ENCODE assay signal across 9 mouse cellular contexts in the genomic region with DNA sequence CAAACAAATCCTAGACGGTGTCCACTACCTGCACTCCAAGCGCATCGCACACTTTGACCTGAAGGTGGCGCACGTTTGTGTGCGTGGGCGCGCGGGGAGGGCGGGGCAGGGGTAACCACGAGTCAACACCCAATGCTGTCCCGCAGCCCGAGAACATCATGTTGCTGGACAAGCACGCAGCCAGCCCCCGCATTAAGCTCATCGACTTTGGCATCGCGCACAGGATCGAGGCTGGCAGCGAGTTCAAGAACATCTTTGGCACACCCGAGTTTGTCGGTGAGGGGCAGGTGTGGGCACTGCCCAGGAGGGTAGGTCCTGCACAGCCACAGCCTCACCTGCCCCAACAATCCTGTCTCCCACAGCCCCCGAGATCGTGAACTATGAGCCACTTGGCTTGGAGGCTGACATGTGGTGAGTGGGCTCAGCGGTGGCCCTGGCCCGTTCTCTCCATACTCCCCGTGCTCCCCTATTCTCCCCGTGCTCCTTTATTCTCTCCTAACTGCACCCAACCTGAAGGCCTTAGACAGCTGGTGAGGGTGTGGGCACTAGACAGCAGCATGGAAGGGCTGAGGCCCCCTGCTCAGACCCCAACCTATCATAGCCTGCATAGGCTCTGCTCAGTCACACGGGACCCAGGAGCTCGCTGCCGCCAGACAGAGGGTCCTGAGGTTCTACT. TPM values are rescaled to one million over a fixed set of nuclear protein-coding genes. Genes with fewer than 3 reads are reported as not detected.
A peak's percentile ranks its signal among the peaks of the same experiment; 100 is the strongest.
DNase-seq lines count a peak whose midpoint lies in the region; ATAC-seq and TF ChIP-seq lines count a peak whose summit lies in the region.
"Had no signal": no experiment of that assay in that cellular context is flagged by ENCODE, and none has a peak within 500 bp of the region (broad histone marks: within the 10 kb centered on the region; RNA-seq: fewer than 3 reads in every experiment).

No protein-coding gene starts in this region.

- in situ Hi-C loops in ES-E14 (cut with MboI; ENCODE audit: low sequenced_read_pairs in 2 of 2, unreplicated experiment in 2 of 2): no loop called here

- peak overlapping the region; percentile 57; the same call in 1 of the 2 replicates for H3K9ac ChIP-seq in ES-E14 (ENCODE audit: insufficient read depth, low read depth, low read length, poor library complexity, severe bottlenecking)
- no peak overlapping the region for H3K9ac ChIP-seq in forebrain, embryonic 16.5 days (replicated peaks; ENCODE audit: low read depth, low read length)

- no peak for ATAC-seq in forebrain, embryonic 16.5 days

- peaks cover 16% of the 10 kb centered on the region for H3K27me3 ChIP-seq in forebrain, embryonic 16.5 days (replicated peaks; ENCODE audit: control insufficient read depth, insufficient read depth, low read length)

- no peak overlapping the region for H3K27ac ChIP-seq in ES-E14 (ENCODE audit: insufficient read depth, low read depth, low read length, poor library complexity, severe bottlenecking)
- H3K27ac ChIP-seq in cortical plate, adult 2 months (ENCODE audit: insufficient read depth, low read length): no peak overlapping the region
- no peak overlapping the region for H3K27ac ChIP-seq in forebrain, embryonic 16.5 days (ENCODE audit: low read length)

- TF ChIP-seq CTCF in cortical plate, adult 2 months (IDR thresholded peaks at IDR 0.05; ENCODE audit: extremely low read depth, insufficient read depth, low read length): 0 out of 2 replicates have a peak, but pooled peaks have one; percentile 20

- DNase-seq in kidney, adult 11 months: peak; percentile 29
- no peak for DNase-seq in kidney, adult 9 months
- DNase-seq in ES-E14 (ENCODE audit: low read depth, low spot score): no peak
- DNase-seq in lung, postnatal 36 days: peak; percentile 54
- no peak for DNase-seq in layer of hippocampus, adult 9-11 months

- H3K4me1 ChIP-seq in ES-E14 (ENCODE audit: control insufficient read depth in 2 of 2, insufficient read depth in 2 of 2, low read length in 2 of 2, poor library complexity in 1 of 2): peaks cover 2 to 23% of the 10 kb centered on the region in 2 experiments; a peak in 3 of 4 replicates
- 0 out of 2 replicates have a peak, but pooled peaks cover 2% of the 10 kb centered on the region for H3K4me1 ChIP-seq in cortical plate, adult 2 months (ENCODE audit: control insufficient read depth, insufficient read depth, low read length)
- H3K4me1 ChIP-seq in forebrain, embryonic 16.5 days (replicated peaks; ENCODE audit: control insufficient read depth, insufficient read depth, low read length): peaks cover 12% of the 10 kb centered on the region

- peak overlapping the region; percentile 20 to 46 for H3K4me3 ChIP-seq in ES-E14 (ENCODE audit: insufficient read depth in 1 of 2, low read depth in 1 of 2, low read length in 2 of 2, poor library complexity in 1 of 2, severe bottlenecking in 1 of 2)
- no peak overlapping the region for H3K4me3 ChIP-seq in cortical plate, adult 2 months (ENCODE audit: insufficient read depth, low read length)
- H3K4me3 ChIP-seq in forebrain, embryonic 16.5 days (replicated peaks; ENCODE audit: low read length): no peak overlapping the region

- H3K4me2 ChIP-seq in forebrain, embryonic 16.5 days (ENCODE audit: low read length): no peak overlapping the region

- peaks cover 10% of the 10 kb centered on the region for H3K36me3 ChIP-seq in ES-E14 (ENCODE audit: control insufficient read depth, insufficient read depth, low read length, poor library complexity, severe bottlenecking)
- peaks cover 3% of the 10 kb centered on the region; the same call in 1 of the 2 replicates for H3K36me3 ChIP-seq in forebrain, embryonic 16.5 days (ENCODE audit: control insufficient read depth, insufficient read depth)

- WGBS in forebrain, embryonic 16.5 days: 69% methylated on average over 31 of the region's 31 CpGs

- H3K9me3 ChIP-seq in ES-E14 (ENCODE audit: control insufficient read depth, insufficient read depth, low read depth, low read length): no peaks in the 10 kb centered on the region
- no peaks in the 10 kb centered on the region for H3K9me3 ChIP-seq in forebrain, embryonic 16.5 days (ENCODE audit: control insufficient read depth, low read length)

- TF ChIP-seq POLR2A in cortical plate, adult 2 months (IDR thresholded peaks at IDR 0.05; ENCODE audit: extremely low read depth, insufficient read depth, low read length): no peak

TF ChIP-seq in ES-E14, 5 proteins besides CTCF, POLR2A, EP300 and RAD21:
- TF ChIP-seq ZC3H11A (IDR thresholded peaks at IDR 0.05; ENCODE audit: borderline replicate concordance, low read depth, low read length): no peak
- no peak for TF ChIP-seq HCFC1 (IDR thresholded peaks at IDR 0.05; ENCODE audit: borderline replicate concordance, insufficient read depth, low read length)
- no peak for TF ChIP-seq MAFK (IDR thresholded peaks at IDR 0.05; ENCODE audit: insufficient read depth, low read depth, low read length)
- TF ChIP-seq ZNF384 (IDR thresholded peaks at IDR 0.05; ENCODE audit: low read depth, low read length): no peak
- no peak for TF ChIP-seq CHD2 (IDR thresholded peaks at IDR 0.05; ENCODE audit: low read depth, low read length)

RNA-seq across cellular contexts. Expression of a gene that starts 6.7 kb away (rescaled TPM):
- total RNA-seq in ES-E14 (2012; rRNA removed): 0.54 and 0.79 TPM in 2 replicates
- polyA plus RNA-seq in cortical plate, adult 2 months (2012; rRNA removed): not detected in 2 replicates
- not detected in 2 replicates for polyA plus RNA-seq in forebrain, embryonic 16.5 days (2015; fragmentation: Nextera tagmentation; extraction: Ambion mirVana)
- total RNA-seq: common myeloid progenitor, adult 5-6 weeks had no signal
- polyA plus RNA-seq: limb, embryonic 11.5 days had no signal

RNA-seq across cellular contexts. Expression of a gene that starts 7.6 kb away (rescaled TPM):
- 65.1 and 66.4 TPM in 2 replicates for total RNA-seq in ES-E14 (2012; rRNA removed)
- 71.2 and 77.1 TPM in 2 replicates for polyA plus RNA-seq in cortical plate, adult 2 months (2012; rRNA removed)
- polyA plus RNA-seq in forebrain, embryonic 16.5 days (2015; fragmentation: Nextera tagmentation; extraction: Ambion mirVana): 55.1 and 56.9 TPM in 2 replicates

RNA-seq across cellular contexts. Expression of a gene that starts 11.5 kb away (rescaled TPM):
- not detected in 2 replicates for total RNA-seq in ES-E14 (2012; rRNA removed)
- polyA plus RNA-seq in cortical plate, adult 2 months (2012; rRNA removed): 0.13 and 0.19 TPM in 2 replicates
- polyA plus RNA-seq in forebrain, embryonic 16.5 days (2015; fragmentation: Nextera tagmentation; extraction: Ambion mirVana): 0.11 TPM in 1 of 2 replicates, not detected in the other
- total RNA-seq: common myeloid progenitor, adult 5-6 weeks had no signal

RNA-seq across cellular contexts. Expression of a gene that starts 13.9 kb away (rescaled TPM):
- 2,093 and 2,486 TPM in 2 replicates for total RNA-seq in ES-E14 (2012; rRNA removed)
- polyA plus RNA-seq in cortical plate, adult 2 months (2012; rRNA removed): 1,040 and 1,088 TPM in 2 replicates
- polyA plus RNA-seq in forebrain, embryonic 16.5 days (2015; fragmentation: Nextera tagmentation; extraction: Ambion mirVana): 652 and 674 TPM in 2 replicates

RNA-seq across cellular contexts. Expression of a gene that starts 22.7 kb away (rescaled TPM):
- 37.8 and 50.7 TPM in 2 replicates for total RNA-seq in ES-E14 (2012; rRNA removed)
- polyA plus RNA-seq in cortical plate, adult 2 months (2012; rRNA removed): 21.3 and 22.5 TPM in 2 replicates
- 48.5 and 62.7 TPM in 2 replicates for polyA plus RNA-seq in forebrain, embryonic 16.5 days (2015; fragmentation: Nextera tagmentation; extraction: Ambion mirVana)

Comparison
In these comparisons a context has a peak if more than half of its experiments do, and no peak if none do; other contexts are left out.
1. DNase-seq: peak in kidney, adult 11 months (single experiment) and lung, postnatal 36 days (single experiment); none in kidney, adult 9 months (single experiment), ES-E14 (single experiment) and layer of hippocampus, adult 9-11 months (single experiment).
2. H3K4me3 ChIP-seq: peak in ES-E14 (2 of 2); none in cortical plate, adult 2 months (single experiment) and forebrain, embryonic 16.5 days (single experiment).